7 mouse cellular contexts compared by ENCODE assay signal in genomic region chr8:10961989-10962388, GRCm38 (mm10). TPM values are rescaled to one million over a fixed set of nuclear protein-coding genes. Genes with fewer than 3 reads are reported as not detected.
DNase-seq lines count a peak whose midpoint lies in the region; ATAC-seq and TF ChIP-seq lines count a peak whose summit lies in the region.

No protein-coding gene starts in this region.

- no peaks in the 10 kb centered on the region for H3K9me3 ChIP-seq in neural tube, embryonic 15.5 days (replicated peaks)
- H3K9me3 ChIP-seq in limb, embryonic 10.5 days (replicated peaks), result no peaks in the 10 kb centered on the region
- no peaks in the 10 kb centered on the region for H3K9me3 ChIP-seq in midbrain, embryonic 13.5 days

- no peak for ATAC-seq in neural tube, embryonic 15.5 days (ENCODE audit: low FRiP score)
- ATAC-seq in midbrain, embryonic 13.5 days, result no peak

- no peak overlapping the region for H3K4me2 ChIP-seq in neural tube, embryonic 15.5 days
- H3K4me2 ChIP-seq in midbrain, embryonic 13.5 days (replicated peaks), result no peak overlapping the region

- no peak overlapping the region for H3K27ac ChIP-seq in neural tube, embryonic 15.5 days (replicated peaks)
- peak overlapping the region; percentile 90 for H3K27ac ChIP-seq in limb, embryonic 10.5 days
- H3K27ac ChIP-seq in layer of hippocampus, adult 2 months, result no peak overlapping the region
- H3K27ac ChIP-seq in midbrain, embryonic 13.5 days, result no peak overlapping the region

- WGBS in neural tube, embryonic 15.5 days, result 27% methylated on average over 8 of the region's 8 CpGs
- WGBS in limb, embryonic 10.5 days, result 7% methylated on average over 8 of the region's 8 CpGs
- 25% methylated on average over 8 of the region's 8 CpGs for WGBS in midbrain, embryonic 13.5 days

- H3K36me3 ChIP-seq in neural tube, embryonic 15.5 days, result no peaks in the 10 kb centered on the region
- no peaks in the 10 kb centered on the region for H3K36me3 ChIP-seq in limb, embryonic 10.5 days
- no peaks in the 10 kb centered on the region for H3K36me3 ChIP-seq in midbrain, embryonic 13.5 days

- peaks cover 46% of the 10 kb centered on the region for H3K4me1 ChIP-seq in neural tube, embryonic 15.5 days
- H3K4me1 ChIP-seq in limb, embryonic 10.5 days, result peaks cover 84% of the 10 kb centered on the region
- H3K4me1 ChIP-seq in midbrain, embryonic 13.5 days (replicated peaks), result peaks cover 63% of the 10 kb centered on the region

- no peak overlapping the region for H3K9ac ChIP-seq in neural tube, embryonic 15.5 days (replicated peaks)
- H3K9ac ChIP-seq in midbrain, embryonic 13.5 days (replicated peaks), result no peak overlapping the region

- TF ChIP-seq CTCF in layer of hippocampus, adult 2 months (conservative IDR thresholded peaks at IDR 0.05), result no peak

- no peak overlapping the region for H3K4me3 ChIP-seq in neural tube, embryonic 15.5 days (replicated peaks)
- H3K4me3 ChIP-seq in limb, embryonic 10.5 days, result peak overlapping the region; percentile 25
- no peak overlapping the region for H3K4me3 ChIP-seq in layer of hippocampus, adult 2 months
- no peak overlapping the region for H3K4me3 ChIP-seq in midbrain, embryonic 13.5 days (replicated peaks)

- DNase-seq in neural tube, embryonic 10.5 days (ENCODE audit: extremely low spot score, low spot score), result peak; percentile 71
- peak; percentile 90 for DNase-seq in forelimb bud, embryonic 11.5 days (ENCODE audit: low read depth, low spot score)
- DNase-seq in limb, embryonic 10.5 days (ENCODE audit: low spot score), result peak; percentile 69
- DNase-seq in yolk sac, embryonic 10.5 days (ENCODE audit: low spot score), result peak; percentile 87
- no peak for DNase-seq in layer of hippocampus, adult 2 months (ENCODE audit: low spot score in 2 of 2)

- 0 out of 2 replicates have a peak, but pooled peaks cover 3% of the 10 kb centered on the region for H3K27me3 ChIP-seq in neural tube, embryonic 15.5 days (replicated peaks)
- H3K27me3 ChIP-seq in limb, embryonic 10.5 days (ENCODE audit: low read depth, poor library complexity, severe bottlenecking), result no peaks in the 10 kb centered on the region
- H3K27me3 ChIP-seq in midbrain, embryonic 13.5 days, result peaks cover 9% of the 10 kb centered on the region

RNA-seq across cellular contexts. Expression of gene Irs2, which starts 46.3 kb away (rescaled TPM):
- polyA plus RNA-seq in neural tube, embryonic 15.5 days (2015; fragmentation: Nextera tagmentation; extraction: Ambion mirVana), result 5.2 and 5.7 TPM in 2 replicates
- polyA plus RNA-seq in limb, embryonic 10.5 days (2016; fragmentation: Nextera tagmentation; extraction: Ambion mirVana), result 5.8 and 9.7 TPM in 2 replicates
- total RNA-seq in layer of hippocampus, adult 2 months (2021), result 10 to 100 TPM; 74.3 to 74.9 TPM
- polyA plus RNA-seq in midbrain, embryonic 13.5 days (2015; fragmentation: Nextera tagmentation; extraction: Ambion mirVana), result 5.6 and 5.9 TPM in 2 replicates

Comparison
In these comparisons a context has a peak if more than half of its experiments do, and no peak if none do; other contexts are left out.
1. DNase-seq: peak in neural tube, embryonic 10.5 days (single experiment), forelimb bud, embryonic 11.5 days (single experiment), limb, embryonic 10.5 days (single experiment) and yolk sac, embryonic 10.5 days (single experiment); none in layer of hippocampus, adult 2 months (0 of 2).